Mouse (Mus musculus) heart, adult 2 months (tissue): Measurements from ENCODE around the gene Ifna16.

Source experiments
- CTCF ChIP-seq: fragments of 200-600 bp; IDR thresholded peaks from 2 replicates; pipeline ENCODE4 v1.8.1; 2022; ENCODE audit warnings: antibody characterized with exemption, mild to moderate bottlenecking, moderate library complexity
- EP300 ChIP-seq: fragments of 200-500 bp; IDR thresholded peaks from 2 replicates; pipeline ENCODE4 v1.6.1; 2011; ENCODE audit warnings: low read depth, low read length, control low read depth; ENCODE audit not compliant: insufficient read depth
- POLR2A ChIP-seq: fragments of 200-500 bp; IDR thresholded peaks from 2 replicates; pipeline ENCODE4 v1.6.1; 2011; ENCODE audit warnings: mild to moderate bottlenecking, low read depth, low read length, control low read depth; ENCODE audit not compliant: insufficient read depth

DNA sequence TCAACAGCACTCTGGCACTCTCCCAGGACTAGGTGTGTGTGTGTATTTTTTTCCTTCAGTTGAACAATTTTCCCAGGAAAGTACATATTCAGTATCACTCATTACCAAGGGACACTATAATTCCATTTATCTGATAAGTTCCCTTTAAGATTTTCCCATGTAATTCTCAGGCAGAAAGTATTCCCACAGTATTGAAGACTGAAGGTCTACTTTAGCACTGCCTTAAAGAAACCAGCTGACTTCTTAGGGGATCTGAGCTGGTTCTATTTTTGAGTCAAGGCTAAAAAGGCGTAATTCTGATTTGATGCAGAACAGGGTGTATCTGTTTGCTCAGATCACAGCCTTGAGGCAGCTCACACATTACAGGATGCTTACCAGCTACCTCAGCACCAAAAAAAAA, 42.0 kb upstream of the Ifna16 start:
- TF ChIP-seq EP300, result no peak
- TF ChIP-seq CTCF, result no peak
- TF ChIP-seq POLR2A, result no peak
